Mouse (Mus musculus) liver, embryonic 14.5 days (tissue): Measurements from ENCODE around the gene Nadsyn1.

Experiments
- CTCF ChIP-seq: IDR thresholded peaks from 2 replicates; pipeline ENCODE4 v1.5.1; 2016; ENCODE audit warnings: antibody characterized with exemption, low read depth, control low read depth
- EP300 ChIP-seq: IDR thresholded peaks from 2 replicates; pipeline ENCODE4 v1.6.1; 2016; ENCODE audit warnings: antibody characterized with exemption, low read depth

DNA sequence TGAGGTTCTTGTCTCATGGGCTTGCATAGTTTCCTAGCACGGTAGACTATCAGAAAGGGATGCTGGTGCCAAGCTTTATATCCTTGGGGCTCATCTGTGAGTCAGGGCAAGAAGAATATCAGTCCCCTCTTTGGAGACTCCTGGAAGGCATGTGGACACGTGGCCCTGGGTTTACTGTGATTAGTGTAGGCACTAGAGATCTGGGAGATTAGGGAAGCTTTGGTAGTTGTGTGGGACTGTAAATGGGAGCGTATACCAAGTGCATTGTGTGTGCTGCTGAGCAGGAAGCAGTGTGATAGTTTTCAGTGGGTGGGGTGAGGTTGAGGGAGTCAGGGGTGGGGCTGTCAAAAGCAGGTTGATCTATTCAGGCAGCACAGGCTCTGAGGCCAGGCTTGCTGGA, 12.3 kb upstream of the Nadsyn1 start:
- TF ChIP-seq CTCF (no peak), EP300 (no peak)
